Mouse (Mus musculus): ENCODE measurements around the gene AL607142.1. TPM values are rescaled to one million over a fixed set of nuclear protein-coding genes. Genes with fewer than 3 reads are reported as not detected.

Gene AL607142.1
- polyA plus RNA-seq, 1 experiment from 2014 or later: not detected

DNA sequence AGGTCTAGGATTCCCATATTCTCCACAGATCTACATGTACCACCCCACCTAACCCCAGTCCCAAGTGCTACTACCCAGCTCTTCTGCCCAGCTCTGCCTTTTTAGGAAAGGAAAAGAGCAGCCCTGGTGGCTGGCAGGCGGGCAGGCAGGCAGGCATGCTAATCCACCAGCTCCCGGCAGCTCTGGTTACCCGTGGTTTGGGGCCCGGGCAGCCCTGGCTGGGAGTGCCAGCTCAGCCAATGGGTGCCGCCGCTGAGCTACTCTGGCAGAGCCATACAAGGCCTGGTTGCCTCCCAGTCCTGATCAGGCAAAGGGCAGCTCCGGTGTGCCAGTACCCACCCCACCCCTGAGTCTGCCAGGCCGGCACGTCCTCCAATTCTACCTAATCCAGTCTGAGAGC is 78.1 kb downstream of the AL607142.1 start:
- H3K27me3 ChIP-seq (replicated peaks): no peaks in the 10 kb centered on the region
- ATAC-seq (ENCODE audit: low FRiP score): no peak
- no peaks in the 10 kb centered on the region for H3K4me1 ChIP-seq
- H3K9ac ChIP-seq (replicated peaks): no peak overlapping the region
- H3K36me3 ChIP-seq: no peaks in the 10 kb centered on the region
- no peak overlapping the region for H3K4me3 ChIP-seq (replicated peaks)
- no peaks in the 10 kb centered on the region for H3K9me3 ChIP-seq (replicated peaks)
- WGBS: 89% methylated on average over 9 of the region's 9 CpGs
- no peak overlapping the region for H3K27ac ChIP-seq (replicated peaks)
- no peak overlapping the region for H3K4me2 ChIP-seq

Other genes with a start within 250 kb of the AL607142.1 start
- 0.14 and 1.3 TPM in 2 replicates for gene Edn2, start 96.2 kb downstream of the AL607142.1 start, polyA plus RNA-seq (2015; fragmentation: Nextera tagmentation; extraction: Ambion mirVana)
- gene Foxo6, start 222.4 kb downstream of the AL607142.1 start, polyA plus RNA-seq (2015; fragmentation: Nextera tagmentation; extraction: Ambion mirVana): 0.63 and 1.0 TPM in 2 replicates